Mouse (Mus musculus) hindbrain, embryonic 12.5 days (tissue): ENCODE data around the gene Sdc4. TPM values are rescaled to one million over a fixed set of nuclear protein-coding genes. Genes with fewer than 3 reads are reported as not detected.

Source experiments
- ATAC-seq: fragments of 200-750 bp; cut with Nextera tagmentation; 2 replicates; pipeline ENCODE4 v1.8.0; 2017; ENCODE audit warnings: moderate TSS enrichment; ENCODE audit not compliant: low FRiP score
- H3K27ac ChIP-seq: fragments of 300-500 bp; sonication (generic); 2 replicates; pipeline ENCODE4 v1.5.1; 2016; ENCODE audit warnings: mild to moderate bottlenecking
- H3K27me3 ChIP-seq: fragments of 300-500 bp; sonication (generic); 2 replicates; pipeline ENCODE4 v1.6.1; 2016; ENCODE audit warnings: mild to moderate bottlenecking
- H3K36me3 ChIP-seq: fragments of 300-500 bp; sonication (generic); 2 replicates; pipeline ENCODE4 v1.6.1; 2016; ENCODE audit warnings: mild to moderate bottlenecking
- H3K4me1 ChIP-seq: fragments of 300-500 bp; sonication (generic); 2 replicates; pipeline ENCODE4 v1.6.1; 2016
- H3K4me2 ChIP-seq: fragments of 300-500 bp; sonication (generic); replicated peaks from 2 replicates; pipeline ENCODE4 v1.6.1; 2016; ENCODE audit warnings: mild to moderate bottlenecking
- H3K4me3 ChIP-seq: fragments of 300-500 bp; sonication (generic); 2 replicates; pipeline ENCODE4 v1.5.1; 2016; ENCODE audit warnings: mild to moderate bottlenecking
- H3K9ac ChIP-seq: fragments of 300-500 bp; sonication (generic); 2 replicates; pipeline ENCODE4 v1.6.1; 2016; ENCODE audit warnings: mild to moderate bottlenecking, moderate library complexity
- H3K9me3 ChIP-seq: fragments of 300-500 bp; sonication (generic); replicated peaks from 2 replicates; pipeline ENCODE4 v1.6.1; 2016; ENCODE audit warnings: mild to moderate bottlenecking
- WGBS: fragments of 180-500 bp; shearing (Covaris S2); methylation state at CpG from one replicate; pipeline ENCODE4 v1.1.7; 2016; 5-methylcytosine and 5-hydroxymethylcytosine counted together
- polyA plus RNA-seq: library from polyadenylated mRNA; unstranded; fragments of >200 nt; fragmentation: Nextera tagmentation; extraction: Ambion mirVana; gene quantifications from 2 replicates; pipeline ENCODE4 v1.2.1, GENCODE M21; 2016

The Sdc4 gene
- polyA plus RNA-seq: 17.6 and 18.8 TPM in 2 replicates

DNA sequence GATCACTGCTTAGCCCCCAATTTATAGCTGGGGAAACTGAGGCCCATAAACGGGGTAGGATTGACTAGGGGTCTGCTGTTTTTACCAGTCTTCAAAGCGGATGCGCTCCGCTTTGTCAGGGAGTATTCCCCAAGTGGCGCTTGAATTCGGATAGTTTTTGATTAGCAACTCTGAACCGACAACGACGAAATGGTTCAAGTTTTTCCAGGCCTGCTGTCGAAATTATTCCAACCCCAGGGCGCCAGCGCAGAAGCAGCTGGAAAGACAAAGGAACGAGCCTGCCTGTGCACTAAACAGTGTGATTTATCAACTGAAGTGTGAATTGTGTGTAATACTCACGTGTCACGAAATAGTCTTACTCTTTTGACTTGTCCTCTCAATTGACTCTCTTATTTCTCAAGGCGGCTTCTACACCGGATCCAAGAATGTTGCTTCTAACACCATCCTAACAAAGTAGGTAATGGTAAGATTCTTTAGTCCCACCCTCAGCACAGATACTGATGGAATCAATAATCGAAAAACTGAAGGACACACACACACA is at the start of gene Sdc4:
Gene Sdc4 (minus strand): TSS at position 428 of the 541 bp plus-strand sequence.
- H3K9me3 ChIP-seq: no peaks in the 10 kb centered on the region
- H3K4me1 ChIP-seq: peaks cover 31% of the 10 kb centered on the region
- peak within 1 kb of the TSS; percentile 68 for H3K9ac ChIP-seq
- peak; percentile 38; the same call in 1 of the 2 replicates for ATAC-seq
- no peaks in the 10 kb centered on the region for H3K36me3 ChIP-seq
- H3K4me3 ChIP-seq: peak within 1 kb of the TSS; percentile 50
- no peak within 1 kb of the TSS for H3K27ac ChIP-seq
- peaks cover 14% of the 10 kb centered on the region for H3K27me3 ChIP-seq
- peak within 1 kb of the TSS; percentile 91 for H3K4me2 ChIP-seq
- 6% methylated on average over 18 of the region's 18 CpGs for WGBS

DNA sequence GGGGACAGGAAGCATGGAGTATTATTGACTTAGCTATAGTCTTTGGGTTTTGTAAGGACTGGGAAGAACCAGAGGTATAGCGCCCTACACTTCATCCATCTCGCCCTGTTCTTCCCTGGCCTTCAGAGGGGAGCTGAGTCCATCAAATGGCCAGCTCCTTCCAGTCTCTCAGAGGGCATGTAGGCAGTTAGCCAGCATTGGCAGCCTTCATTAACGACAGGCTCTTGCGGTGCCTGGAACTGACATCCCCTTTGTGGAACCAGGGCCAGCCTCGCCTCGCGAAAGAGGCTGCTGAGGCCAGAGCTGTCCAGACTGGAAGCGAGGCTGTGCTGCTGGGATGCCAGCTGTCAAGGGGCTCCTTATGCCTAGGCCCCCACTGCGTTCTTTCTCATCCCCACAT is 44.1 kb upstream of the Sdc4 start:
- no peak overlapping the region for H3K4me2 ChIP-seq
- ATAC-seq: no peak
- no peak overlapping the region for H3K9ac ChIP-seq
- H3K36me3 ChIP-seq: 0 out of 2 replicates have a peak, but pooled peaks cover 6% of the 10 kb centered on the region
- peaks cover 16% of the 10 kb centered on the region for H3K4me1 ChIP-seq
- H3K27ac ChIP-seq: no peak overlapping the region
- 68% methylated on average over 9 of the region's 9 CpGs for WGBS
- peaks cover 45% of the 10 kb centered on the region for H3K27me3 ChIP-seq
- no peaks in the 10 kb centered on the region for H3K9me3 ChIP-seq
- H3K4me3 ChIP-seq: no peak overlapping the region

DNA sequence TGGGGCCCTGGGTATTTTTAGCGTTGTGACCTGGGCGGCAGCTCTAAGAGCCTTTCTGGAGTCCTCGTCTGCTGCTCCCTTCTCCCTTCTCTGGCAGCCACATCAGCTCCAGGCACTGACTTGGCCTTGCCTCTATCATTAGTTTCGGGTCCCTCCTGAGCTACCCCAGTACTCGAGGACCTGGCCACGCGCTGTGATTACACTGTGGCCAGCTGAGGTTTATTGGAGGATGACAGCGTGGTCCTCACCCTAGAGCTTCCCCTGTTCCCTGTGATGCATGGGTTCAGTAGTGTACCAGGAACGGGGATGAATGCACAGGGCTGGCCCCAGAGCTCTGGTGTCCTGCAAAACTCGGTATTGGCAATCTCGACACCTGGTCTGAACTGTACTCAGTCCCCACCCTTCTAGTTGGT is 43.4 kb upstream of the Sdc4 start:
- peak overlapping the region; percentile 99 for H3K4me2 ChIP-seq
- 14% methylated on average over 11 of the region's 11 CpGs for WGBS
- 0 out of 2 replicates have a peak, but pooled peaks cover 6% of the 10 kb centered on the region for H3K36me3 ChIP-seq
- H3K27me3 ChIP-seq: peaks cover 45% of the 10 kb centered on the region
- no peaks in the 10 kb centered on the region for H3K9me3 ChIP-seq
- peaks cover 16% of the 10 kb centered on the region for H3K4me1 ChIP-seq
- H3K9ac ChIP-seq: peak overlapping the region; percentile 72
- H3K27ac ChIP-seq: no peak overlapping the region
- peak overlapping the region; percentile 62 for H3K4me3 ChIP-seq
- ATAC-seq: 0 out of 2 replicates have a peak, but pooled peaks have one; percentile 4

DNA sequence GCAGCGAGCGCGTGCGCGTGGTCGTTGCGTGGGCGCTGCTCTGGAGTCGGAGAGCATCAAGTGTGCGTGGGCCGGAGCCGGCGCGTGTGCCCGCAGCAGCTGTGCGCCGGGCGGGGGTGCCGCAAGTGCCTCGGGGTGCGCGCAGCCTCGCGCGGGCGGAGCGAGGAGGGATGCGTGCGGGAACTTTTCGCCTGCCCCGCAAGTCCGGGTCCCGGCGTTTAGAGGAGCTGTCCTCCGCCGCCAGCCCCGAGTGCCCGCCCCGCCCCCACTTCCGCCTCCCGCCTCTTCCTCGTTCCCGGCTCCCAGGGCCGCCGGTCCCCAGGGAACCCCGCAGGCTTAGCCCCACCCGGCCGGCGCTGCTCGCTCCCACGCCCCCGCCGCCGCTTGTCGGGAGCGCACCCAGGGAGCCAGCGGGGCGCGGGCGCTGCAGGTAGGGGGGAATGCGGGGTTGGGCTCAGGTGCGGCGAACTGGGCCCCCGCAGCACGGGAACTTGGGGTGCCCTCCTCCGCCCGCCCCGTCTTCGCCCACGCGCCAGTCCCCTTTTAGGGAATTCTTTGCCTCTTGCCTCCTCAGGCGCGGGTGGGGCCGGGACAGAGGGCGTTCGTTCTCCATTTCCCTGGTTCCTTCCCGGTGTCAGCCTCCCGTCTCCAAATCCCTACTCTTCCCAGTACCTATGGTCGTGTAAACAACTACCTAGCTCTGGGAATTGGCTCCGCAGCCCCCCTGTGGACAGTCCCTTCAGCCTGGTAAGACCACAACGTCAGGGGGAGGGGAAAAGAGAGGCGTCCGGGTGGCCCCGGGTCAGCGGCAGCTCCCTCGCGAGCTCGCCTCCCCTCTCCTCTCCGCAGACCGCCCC is 42.8 kb upstream of the Sdc4 start:
- WGBS: under 1% methylated on average over 83 of the region's 90 CpGs

DNA sequence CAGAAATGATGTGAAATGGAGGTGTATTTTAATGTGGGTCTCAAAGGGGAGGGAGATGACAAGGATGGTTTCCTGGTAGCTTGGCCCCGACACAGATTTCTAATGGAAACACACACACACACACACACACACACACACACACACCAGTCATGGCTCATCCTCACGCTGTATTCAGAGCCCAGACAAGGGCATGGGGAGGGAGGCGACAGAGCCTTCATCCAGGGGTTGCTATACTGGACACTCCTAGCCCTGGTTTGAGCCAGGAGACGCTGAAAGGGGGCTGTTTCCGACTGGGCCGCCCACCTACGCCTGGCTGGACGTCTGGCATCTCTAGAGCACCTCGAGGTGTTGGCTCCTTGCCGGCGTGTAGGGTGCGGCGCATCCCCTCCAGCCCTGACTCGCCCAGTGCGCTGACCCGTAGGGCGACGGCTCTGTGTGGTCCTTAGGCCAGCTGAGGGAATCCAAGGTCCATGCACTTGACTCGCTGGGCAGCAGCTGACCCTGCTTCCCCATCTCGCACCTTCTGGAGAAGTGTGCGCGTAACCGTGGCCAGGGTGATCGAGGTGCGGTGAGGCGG is 42.1 kb upstream of the Sdc4 start, which contains the start of gene Dbndd2:
Gene Dbndd2 (plus strand): TSS at position 426 of the 577 bp plus-strand sequence.
- peaks cover 16% of the 10 kb centered on the region for H3K4me1 ChIP-seq
- 0 out of 2 replicates have a peak, but pooled peaks cover 6% of the 10 kb centered on the region for H3K36me3 ChIP-seq
- H3K9me3 ChIP-seq: no peaks in the 10 kb centered on the region
- WGBS: 1% methylated on average over 26 of the region's 26 CpGs
- ATAC-seq: peak; percentile 58
- peak within 1 kb of the TSS; percentile 99 for H3K4me2 ChIP-seq
- H3K27ac ChIP-seq: no peak within 1 kb of the TSS
- peak within 1 kb of the TSS; percentile 62 for H3K4me3 ChIP-seq
- peaks cover 45% of the 10 kb centered on the region for H3K27me3 ChIP-seq
- H3K9ac ChIP-seq: peak within 1 kb of the TSS; percentile 72

More for the DNA sequence above, 42.8 kb upstream of the Sdc4 start:
- ATAC-seq: peak; percentile 43
- Histone ChIP-seq H3K27ac (no peak overlapping the region), H3K27me3 (peaks cover 45% of the 10 kb centered on the region), H3K36me3 (0 out of 2 replicates have a peak, but pooled peaks cover 6% of the 10 kb centered on the region), H3K4me1 (peaks cover 16% of the 10 kb centered on the region), H3K4me3 (peak overlapping the region; percentile 62), H3K4me2 (peak overlapping the region; percentile 99), H3K9ac (peak overlapping the region; percentile 72), H3K9me3 (no peaks in the 10 kb centered on the region)

DNA sequence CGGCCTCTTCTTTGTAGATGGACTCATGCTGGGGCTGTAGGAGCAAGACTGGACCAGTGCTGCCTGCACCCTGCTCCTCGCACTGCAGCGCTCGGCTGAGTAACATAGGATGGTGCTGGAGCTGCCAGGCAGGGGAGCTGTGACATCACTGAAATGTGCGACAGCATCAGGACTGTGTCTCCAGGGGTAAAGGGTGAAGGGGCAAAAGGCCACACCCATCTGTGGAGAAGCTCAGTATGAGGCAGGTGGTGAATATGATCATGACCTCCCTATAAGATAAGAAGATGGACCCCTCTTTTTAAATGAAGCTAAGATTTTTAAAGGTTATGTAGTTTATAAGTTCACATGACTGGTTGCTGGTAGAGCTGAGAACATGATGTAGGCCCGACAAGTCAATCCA is 29.9 kb upstream of the Sdc4 start, which contains the start of gene Trp53tg5:
Gene Trp53tg5 (minus strand): TSS at position 101 of the 400 bp plus-strand sequence.
- no peak for ATAC-seq
- Histone ChIP-seq H3K4me2 (no peak within 1 kb of the TSS), H3K4me1 (no peaks in the 10 kb centered on the region), H3K9ac (no peak within 1 kb of the TSS), H3K36me3 (peaks cover 28% of the 10 kb centered on the region), H3K27me3 (no peaks in the 10 kb centered on the region), H3K9me3 (no peaks in the 10 kb centered on the region), H3K27ac (no peak within 1 kb of the TSS), H3K4me3 (no peak within 1 kb of the TSS)
- 82% methylated on average over 6 of the region's 6 CpGs for WGBS

GRCm38 (mm10) chr2:164470254-164470653 is 26.6 kb upstream of the Sdc4 start:
- no peak overlapping the region for H3K4me3 ChIP-seq
- no peaks in the 10 kb centered on the region for H3K9me3 ChIP-seq
- no peak overlapping the region for H3K4me2 ChIP-seq
- no peaks in the 10 kb centered on the region for H3K4me1 ChIP-seq
- peaks cover 45% of the 10 kb centered on the region for H3K36me3 ChIP-seq
- no peak overlapping the region for H3K9ac ChIP-seq
- WGBS: 35% methylated on average over 10 of the region's 10 CpGs
- ATAC-seq: no peak
- H3K27ac ChIP-seq: no peak overlapping the region
- no peaks in the 10 kb centered on the region for H3K27me3 ChIP-seq

DNA sequence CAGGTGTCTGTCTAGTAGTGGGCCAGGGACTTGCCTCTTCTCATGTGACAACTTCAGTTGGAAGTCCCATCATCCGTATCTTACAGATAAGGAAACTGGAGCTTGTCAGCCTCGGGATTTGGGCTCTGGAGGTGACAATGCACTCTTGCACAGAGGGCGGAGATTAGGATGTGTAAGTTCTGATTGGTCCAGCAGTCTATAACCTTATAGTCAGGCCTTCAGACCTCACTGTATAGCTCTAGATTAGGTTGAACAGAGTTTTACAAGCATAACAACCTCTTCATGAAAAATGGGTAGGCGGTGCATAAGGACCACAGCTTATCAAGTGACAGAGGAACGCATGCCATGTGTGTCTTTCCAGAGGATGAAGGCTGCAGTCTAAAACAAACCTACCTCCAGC is 23.1 kb upstream of the Sdc4 start:
- Histone ChIP-seq H3K4me2 (no peak overlapping the region), H3K9ac (no peak overlapping the region), H3K27me3 (no peaks in the 10 kb centered on the region), H3K9me3 (no peaks in the 10 kb centered on the region), H3K4me3 (no peak overlapping the region), H3K27ac (no peak overlapping the region), H3K36me3 (peaks cover 48% of the 10 kb centered on the region), H3K4me1 (peaks cover 11% of the 10 kb centered on the region)
- 86% methylated on average over 5 of the region's 5 CpGs for WGBS
- no peak for ATAC-seq

- no peak overlapping the region for H3K4me3 ChIP-seq
- H3K27ac ChIP-seq: no peak overlapping the region
- no peak overlapping the region for H3K9ac ChIP-seq
- H3K36me3 ChIP-seq: peaks cover 43% of the 10 kb centered on the region
- no peaks in the 10 kb centered on the region for H3K9me3 ChIP-seq
- no peak for ATAC-seq
- H3K4me1 ChIP-seq: peaks cover 14% of the 10 kb centered on the region
- H3K4me2 ChIP-seq: no peak overlapping the region
- no peaks in the 10 kb centered on the region for H3K27me3 ChIP-seq
Observed at GRCm38 (mm10) chr2:164465161-164465560, 21.5 kb upstream of the Sdc4 start.

DNA sequence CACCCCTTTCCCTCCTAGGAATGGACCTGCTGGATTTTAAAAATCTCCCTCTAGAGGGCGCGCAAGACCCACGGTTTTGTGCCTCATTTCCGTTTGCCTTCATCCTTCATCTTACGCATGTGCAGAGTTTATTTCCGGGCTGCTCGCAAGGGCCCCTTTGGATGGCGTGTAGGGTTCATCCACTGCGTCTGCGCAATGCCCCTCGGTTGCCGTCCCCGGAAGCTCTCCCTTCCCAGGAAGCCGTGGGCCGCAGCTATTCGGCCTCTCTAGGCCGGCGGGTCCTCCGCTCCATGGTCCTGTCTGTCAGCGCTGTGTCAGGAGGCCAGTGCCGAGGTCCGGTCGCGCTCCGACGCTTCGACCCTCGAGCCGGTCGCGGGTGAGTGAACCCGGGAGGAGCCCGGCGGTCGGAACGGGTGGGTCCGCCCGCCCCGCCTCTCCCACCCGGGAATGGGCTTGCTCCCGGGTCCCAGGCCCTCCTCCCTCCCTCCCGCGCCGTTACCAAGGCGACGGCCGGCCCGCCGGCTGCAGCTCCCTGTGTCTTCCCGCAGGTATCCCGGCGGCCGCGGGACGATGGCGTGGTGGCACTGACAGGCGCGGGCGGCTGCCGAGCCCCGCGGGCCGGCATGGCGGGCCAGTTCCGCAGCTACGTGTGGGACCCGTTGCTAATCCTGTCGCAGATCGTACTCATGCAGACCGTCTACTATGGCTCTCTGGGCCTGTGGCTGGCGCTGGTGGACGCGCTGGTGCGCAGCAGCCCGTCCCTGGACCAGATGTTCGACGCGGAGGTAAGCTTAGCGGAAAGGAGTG is 17.3 kb upstream of the Sdc4 start, which contains the start of gene Gm20458:
Gene Gm20458 (plus strand): TSS at position 223 of the 807 bp plus-strand sequence.
- peak within 1 kb of the TSS; percentile 87 for H3K4me3 ChIP-seq
- under 1% methylated on average over 75 of the region's 79 CpGs for WGBS
- peaks cover 29% of the 10 kb centered on the region for H3K36me3 ChIP-seq
- peak; percentile 99 for ATAC-seq
- peak within 1 kb of the TSS; percentile 83 for H3K4me2 ChIP-seq
- H3K27ac ChIP-seq: peak within 1 kb of the TSS; percentile 95
- no peaks in the 10 kb centered on the region for H3K9me3 ChIP-seq
- H3K9ac ChIP-seq: peak within 1 kb of the TSS; percentile 82
- H3K27me3 ChIP-seq: no peaks in the 10 kb centered on the region
- peaks cover 23% of the 10 kb centered on the region for H3K4me1 ChIP-seq

DNA sequence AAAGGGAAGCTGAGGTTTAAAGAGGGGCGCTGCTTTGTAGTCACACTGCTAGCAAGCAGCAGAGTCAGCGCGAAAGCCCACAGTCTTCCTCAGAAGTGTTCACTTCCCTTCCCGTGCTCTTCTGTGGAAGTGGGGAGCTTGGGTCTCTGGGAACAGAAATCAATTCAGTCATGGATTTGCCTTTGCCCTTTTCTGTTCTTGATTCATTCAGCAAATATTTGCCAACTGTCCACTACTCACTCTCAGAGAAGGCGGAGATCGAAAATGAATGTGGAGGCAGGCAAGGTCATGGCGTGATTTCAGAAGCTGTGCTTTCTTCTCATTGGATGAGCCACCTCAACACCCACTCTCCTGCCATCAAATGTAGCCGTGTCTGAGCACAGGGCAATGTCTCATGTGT is 14.8 kb upstream of the Sdc4 start:
- Histone ChIP-seq H3K27me3 (peaks cover 2% of the 10 kb centered on the region; the same call in 1 of the 2 replicates), H3K9me3 (no peaks in the 10 kb centered on the region), H3K36me3 (peaks cover 6% of the 10 kb centered on the region; the same call in 1 of the 2 replicates), H3K27ac (no peak overlapping the region), H3K4me1 (peaks cover 23% of the 10 kb centered on the region), H3K9ac (no peak overlapping the region), H3K4me2 (no peak overlapping the region), H3K4me3 (no peak overlapping the region)
- WGBS: 94% methylated on average over 8 of the region's 8 CpGs
- no peak for ATAC-seq
